Mouse (Mus musculus) embryonic fibroblast, embryonic 13.5 days (primary cell): Measurements from ENCODE around the gene Gm20388.

ENCODE experiments used
- CTCF ChIP-seq: IDR thresholded peaks from 2 replicates; pipeline ENCODE4 v1.5.1; 2011; ENCODE audit warnings: mild to moderate bottlenecking, control low read depth, low read length, moderate library complexity, borderline replicate concordance; ENCODE audit not compliant: insufficient read depth
- POLR2A ChIP-seq: IDR thresholded peaks from 2 replicates; pipeline ENCODE4 v1.6.1; 2011; ENCODE audit warnings: low read depth, mild to moderate bottlenecking, control low read depth, low read length, moderate library complexity

DNA sequence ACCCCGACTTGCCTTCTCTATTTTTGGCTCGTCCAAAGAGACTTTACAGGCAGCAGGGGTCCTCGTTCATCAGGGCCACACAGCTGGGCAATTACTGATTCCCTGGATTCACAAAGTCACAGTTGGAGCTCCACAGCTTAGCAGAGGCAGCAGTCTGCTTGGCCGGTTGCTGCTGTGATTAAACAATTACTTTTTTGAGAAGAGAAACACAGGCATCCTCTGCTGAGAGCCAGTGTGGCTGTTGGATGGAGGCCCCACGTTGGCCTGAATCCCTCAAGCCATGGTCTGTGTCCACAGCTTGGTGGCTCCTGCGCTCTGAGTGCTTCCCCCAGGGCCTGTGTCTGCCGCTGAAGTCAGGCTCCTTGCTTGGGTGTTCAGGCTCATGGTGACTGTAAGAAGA is 2904.0 kb downstream of the Gm20388 start:
- no peak for TF ChIP-seq POLR2A
- TF ChIP-seq CTCF: no peak
